8 mouse cellular contexts compared by ENCODE assay signal in the genomic region with DNA sequence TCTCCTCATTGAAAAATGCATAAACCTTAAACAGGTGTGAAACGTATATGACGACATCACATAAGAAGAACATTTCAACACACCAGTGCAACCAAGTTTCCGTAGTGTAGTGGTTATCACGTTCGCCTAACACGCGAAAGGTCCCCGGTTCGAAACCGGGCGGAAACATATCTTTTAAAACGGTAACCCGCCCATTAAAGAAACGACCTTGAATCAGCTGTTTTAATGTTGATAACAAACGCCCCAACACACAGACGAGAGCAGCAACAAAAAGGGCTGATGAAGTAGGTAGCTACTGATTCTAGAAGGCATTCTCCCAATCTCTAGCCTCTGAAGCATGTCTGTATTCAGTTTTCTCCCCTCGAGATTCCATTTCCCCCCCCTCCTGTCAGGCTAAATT. TPM values are rescaled to one million over a fixed set of nuclear protein-coding genes. Genes with fewer than 3 reads are reported as not detected.
A peak's percentile ranks its signal among the peaks of the same experiment; 100 is the strongest.
DNase-seq lines count a peak whose midpoint lies in the region; ATAC-seq lines count a peak whose summit lies in the region.

No protein-coding gene starts in this region.

- no peak overlapping the region for H3K9ac ChIP-seq in midbrain, embryonic 12.5 days (replicated peaks)

- peaks cover 20% of the 10 kb centered on the region for H3K4me1 ChIP-seq in limb, embryonic 10.5 days
- peaks cover 19% of the 10 kb centered on the region for H3K4me1 ChIP-seq in midbrain, embryonic 12.5 days

- under 1% methylated on average over 17 of the region's 17 CpGs for WGBS in limb, embryonic 10.5 days
- under 1% methylated on average over 17 of the region's 17 CpGs for WGBS in midbrain, embryonic 12.5 days

- no peak for ATAC-seq in midbrain, embryonic 12.5 days (ENCODE audit: low FRiP score, low read depth)

- H3K4me2 ChIP-seq in midbrain, embryonic 12.5 days (replicated peaks), result peak overlapping the region; percentile 75

- peaks cover 26% of the 10 kb centered on the region for H3K27me3 ChIP-seq in limb, embryonic 10.5 days (ENCODE audit: low read depth, poor library complexity, severe bottlenecking)
- H3K27me3 ChIP-seq in midbrain, embryonic 12.5 days, result peaks cover 16% of the 10 kb centered on the region

- peak; percentile 67 to 77 for DNase-seq in urinary bladder, adult 18-20 months (ENCODE audit: low spot score in 2 of 2)
- no peak for DNase-seq in urinary bladder, postnatal 10 days (ENCODE audit: low spot score)
- DNase-seq in embryo, embryonic 9.5 days (ENCODE audit: extremely low spot score), result peak; percentile 88
- DNase-seq in heart, adult 11 months, result peak; percentile 98
- DNase-seq in kidney, adult 11 months, result peak; percentile 87
- peak; percentile 81 for DNase-seq in limb, embryonic 10.5 days (ENCODE audit: low spot score)
- DNase-seq in skeletal muscle tissue, adult 2 months (ENCODE audit: low read depth, low spot score), result peak; percentile 89

- H3K36me3 ChIP-seq in limb, embryonic 10.5 days, result peaks cover 20% of the 10 kb centered on the region
- peaks cover 14% of the 10 kb centered on the region for H3K36me3 ChIP-seq in midbrain, embryonic 12.5 days

- H3K4me3 ChIP-seq in limb, embryonic 10.5 days, result peak overlapping the region; percentile 77
- H3K4me3 ChIP-seq in midbrain, embryonic 12.5 days, result peak overlapping the region; percentile 55

- H3K9me3 ChIP-seq in limb, embryonic 10.5 days (replicated peaks), result no peaks in the 10 kb centered on the region
- no peaks in the 10 kb centered on the region for H3K9me3 ChIP-seq in midbrain, embryonic 12.5 days

- H3K27ac ChIP-seq in limb, embryonic 10.5 days, result no peak overlapping the region
- H3K27ac ChIP-seq in midbrain, embryonic 12.5 days (replicated peaks), result peak overlapping the region; percentile 52

RNA-seq across cellular contexts. Expression of gene Mynn, which starts 0.7 kb away (rescaled TPM):
- polyA plus RNA-seq in limb, embryonic 10.5 days (2016; fragmentation: Nextera tagmentation; extraction: Ambion mirVana), result 27.1 and 32.2 TPM in 2 replicates
- 34.7 and 39.6 TPM in 2 replicates for polyA plus RNA-seq in midbrain, embryonic 12.5 days (2016; fragmentation: Nextera tagmentation; extraction: Ambion mirVana)

RNA-seq across cellular contexts. Expression of gene Actrt3, which starts 1.4 kb away (rescaled TPM):
- polyA plus RNA-seq in limb, embryonic 10.5 days (2016; fragmentation: Nextera tagmentation; extraction: Ambion mirVana), result 0.08 TPM in 1 of 2 replicates, not detected in the other
- polyA plus RNA-seq in midbrain, embryonic 12.5 days (2016; fragmentation: Nextera tagmentation; extraction: Ambion mirVana), result 0.18 TPM in 1 of 2 replicates, not detected in the other

RNA-seq across cellular contexts. Expression of gene Lrriq4, which starts 43.1 kb away (rescaled TPM):
- not detected in 2 replicates for polyA plus RNA-seq in limb, embryonic 10.5 days (2016; fragmentation: Nextera tagmentation; extraction: Ambion mirVana)
- not detected in 2 replicates for polyA plus RNA-seq in midbrain, embryonic 12.5 days (2016; fragmentation: Nextera tagmentation; extraction: Ambion mirVana)

RNA-seq across cellular contexts. Expression of gene Lrrc34, which starts 46.5 kb away (rescaled TPM):
- 1.9 and 2.8 TPM in 2 replicates for polyA plus RNA-seq in limb, embryonic 10.5 days (2016; fragmentation: Nextera tagmentation; extraction: Ambion mirVana)
- polyA plus RNA-seq in midbrain, embryonic 12.5 days (2016; fragmentation: Nextera tagmentation; extraction: Ambion mirVana), result 0.88 and 1.3 TPM in 2 replicates

RNA-seq across cellular contexts. Expression of gene Mecom, which starts 53.4 kb away (rescaled TPM):
- 167 and 217 TPM in 2 replicates for polyA plus RNA-seq in limb, embryonic 10.5 days (2016; fragmentation: Nextera tagmentation; extraction: Ambion mirVana)
- 25.9 and 33.2 TPM in 2 replicates for polyA plus RNA-seq in midbrain, embryonic 12.5 days (2016; fragmentation: Nextera tagmentation; extraction: Ambion mirVana)
